Mouse (Mus musculus) CH12.LX (cell line): ENCODE measurements around the gene Gpr15.

Experiments used
- RCOR1 ChIP-seq: conservative IDR thresholded peaks from 2 replicates; pipeline ENCODE4 v1.6.1; 2012; ENCODE audit warnings: low read depth, mild to moderate bottlenecking, inconsistent platforms, low read length, improper control_type of control experiment
- SIN3A ChIP-seq: IDR thresholded peaks from 2 replicates; pipeline ENCODE4 v1.6.1; 2012; ENCODE audit warnings: low read length, improper control_type of control experiment, inconsistent platforms

DNA sequence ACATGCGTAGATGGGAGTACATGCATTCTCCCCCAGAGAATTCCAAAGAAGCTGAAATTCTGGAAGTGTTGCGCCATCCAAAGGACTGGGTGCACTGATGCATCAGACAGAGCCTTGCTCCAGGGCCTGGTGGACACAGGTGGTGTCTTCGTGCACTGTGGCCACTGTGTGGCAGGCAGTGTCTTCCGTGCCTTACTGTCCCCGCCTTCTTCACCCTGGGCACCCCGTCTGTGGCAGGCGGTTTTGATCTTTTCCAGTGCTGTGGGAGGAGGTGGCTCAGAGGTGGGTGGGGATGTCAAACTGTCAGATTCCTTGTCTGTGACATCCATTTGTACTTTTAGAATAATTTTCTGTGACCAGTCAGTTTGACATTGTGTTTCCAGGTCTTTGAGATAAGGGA is 40.2 kb downstream of the Gpr15 start:
- TF ChIP-seq RCOR1 (no peak), SIN3A (no peak)
